In the genomic region with DNA sequence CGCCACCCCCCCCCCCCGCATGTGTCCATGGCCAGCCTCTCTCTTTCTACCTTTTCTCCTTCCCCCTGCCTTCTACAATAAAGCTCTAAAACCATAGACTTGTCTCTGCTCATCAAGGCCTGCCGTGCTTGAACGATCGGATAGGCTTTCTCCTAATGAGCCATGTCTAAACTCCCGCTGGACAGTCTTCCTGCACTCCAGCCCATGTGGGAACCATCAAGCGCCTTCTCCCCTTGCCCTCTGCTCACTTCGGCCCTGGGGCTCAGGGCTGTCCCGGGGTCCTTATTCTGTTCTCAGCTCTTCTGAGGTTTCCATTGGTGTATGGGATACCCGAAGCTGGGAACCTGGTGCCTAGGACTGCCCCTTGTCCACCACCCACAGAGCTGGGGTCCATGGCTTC, we compare ENCODE assay signal across 33 mouse cellular contexts. TPM values are rescaled to one million over a fixed set of nuclear protein-coding genes. Genes with fewer than 3 reads are reported as not detected.
DNase-seq lines count a peak whose midpoint lies in the region; ATAC-seq and TF ChIP-seq lines count a peak whose summit lies in the region.
"Had no signal": no experiment of that assay in that cellular context is flagged by ENCODE, and none has a peak within 500 bp of the region (broad histone marks: within the 10 kb centered on the region; RNA-seq: fewer than 3 reads in every experiment).

No protein-coding gene starts in this region.

- no peak overlapping the region for H3K4me2 ChIP-seq in midbrain, embryonic 13.5 days (replicated peaks)
- no peak overlapping the region for H3K4me2 ChIP-seq in midbrain, postnatal 0 days (ENCODE audit: low read depth, low read length, poor library complexity, severe bottlenecking)
- H3K4me2 ChIP-seq in liver, embryonic 11.5 days: no peak overlapping the region
- H3K4me2 ChIP-seq: heart, embryonic 12.5 days; heart, embryonic 15.5 days; hindbrain, embryonic 14.5 days had no signal

- H3K36me3 ChIP-seq in midbrain, embryonic 13.5 days: no peaks in the 10 kb centered on the region
- H3K36me3 ChIP-seq in midbrain, postnatal 0 days (ENCODE audit: insufficient read depth, low read length): no peaks in the 10 kb centered on the region
- H3K36me3 ChIP-seq in embryonic facial prominence, embryonic 10.5 days (replicated peaks): no peaks in the 10 kb centered on the region
- H3K36me3 ChIP-seq in liver, embryonic 11.5 days (ENCODE audit: control insufficient read depth, insufficient read depth, low read length): no peaks in the 10 kb centered on the region
- H3K36me3 ChIP-seq: forebrain, embryonic 10.5 days; heart, embryonic 12.5 days; heart, embryonic 15.5 days had no signal

- no peaks in the 10 kb centered on the region for H3K4me1 ChIP-seq in midbrain, embryonic 13.5 days (replicated peaks)
- no peaks in the 10 kb centered on the region for H3K4me1 ChIP-seq in midbrain, postnatal 0 days (ENCODE audit: insufficient read depth, low read length)
- peaks cover 30% of the 10 kb centered on the region for H3K4me1 ChIP-seq in embryonic facial prominence, embryonic 10.5 days
- H3K4me1 ChIP-seq in liver, embryonic 11.5 days (replicated peaks; ENCODE audit: control insufficient read depth, insufficient read depth, low read length): peaks cover 18% of the 10 kb centered on the region
- H3K4me1 ChIP-seq: heart, embryonic 15.5 days had no signal

- H3K27me3 ChIP-seq in midbrain, embryonic 13.5 days: peaks cover 3% of the 10 kb centered on the region; the same call in 1 of the 2 replicates
- H3K27me3 ChIP-seq in midbrain, postnatal 0 days (ENCODE audit: insufficient read depth, low read length): no peaks in the 10 kb centered on the region
- no peaks in the 10 kb centered on the region; the same call in 1 of the 2 replicates for H3K27me3 ChIP-seq in embryonic facial prominence, embryonic 10.5 days (replicated peaks; ENCODE audit: low read depth, poor library complexity, severe bottlenecking)
- no peaks in the 10 kb centered on the region for H3K27me3 ChIP-seq in liver, embryonic 11.5 days (replicated peaks; ENCODE audit: control insufficient read depth, insufficient read depth, low read length)
- H3K27me3 ChIP-seq: heart, embryonic 12.5 days; heart, embryonic 15.5 days had no signal

- no peak overlapping the region for H3K9ac ChIP-seq in midbrain, embryonic 13.5 days (replicated peaks)
- H3K9ac ChIP-seq in midbrain, postnatal 0 days (replicated peaks; ENCODE audit: low read length, poor library complexity, severe bottlenecking): no peak overlapping the region
- no peak overlapping the region for H3K9ac ChIP-seq in liver, embryonic 11.5 days (ENCODE audit: low read depth, low read length)
- H3K9ac ChIP-seq: forebrain, postnatal 0 days; heart, embryonic 12.5 days; heart, embryonic 15.5 days; hindbrain, embryonic 14.5 days had no signal

- H3K27ac ChIP-seq in midbrain, embryonic 13.5 days: no peak overlapping the region
- H3K27ac ChIP-seq in midbrain, postnatal 0 days (ENCODE audit: low read depth, low read length): no peak overlapping the region
- no peak overlapping the region; the same call in 1 of the 2 replicates for H3K27ac ChIP-seq in embryonic facial prominence, embryonic 10.5 days (replicated peaks)
- no peak overlapping the region for H3K27ac ChIP-seq in liver, embryonic 11.5 days (ENCODE audit: low read depth, low read length)
- H3K27ac ChIP-seq in layer of hippocampus, adult 2 months: no peak overlapping the region
- H3K27ac ChIP-seq: forebrain, embryonic 10.5 days; gastrocnemius, adult 2 months; heart, embryonic 15.5 days; hindbrain, embryonic 14.5 days; hindbrain, postnatal 0 days had no signal

- no peak for TF ChIP-seq CTCF in midbrain, postnatal 0 days (IDR thresholded peaks at IDR 0.05)
- no peak for TF ChIP-seq CTCF in layer of hippocampus, adult 2 months (conservative IDR thresholded peaks at IDR 0.05)

- 52% methylated on average over 9 of the region's 10 CpGs for WGBS in midbrain, embryonic 13.5 days
- 50% methylated on average over 8 of the region's 10 CpGs for WGBS in midbrain, postnatal 0 days
- 37% methylated on average over 8 of the region's 10 CpGs for WGBS in embryonic facial prominence, embryonic 10.5 days
- 81% methylated on average over 8 of the region's 10 CpGs for WGBS in liver, embryonic 11.5 days

- peak; percentile 74 for DNase-seq in heart, adult 11 months
- DNase-seq in heart, postnatal 4 days: no peak
- no peak for DNase-seq in midbrain, postnatal 0 days (ENCODE audit: low spot score)
- DNase-seq in embryonic facial prominence, embryonic 10.5 days (ENCODE audit: low spot score): peak; percentile 40
- DNase-seq in liver, embryonic 11.5 days (ENCODE audit: low spot score): no peak
- DNase-seq in layer of hippocampus, adult 2 months (ENCODE audit: low spot score in 2 of 2): no peak
- DNase-seq: adrenal gland, adult 2 months; adrenal gland, postnatal 14 days; cerebellum, adult 11 months; cerebellum, adult 2 months; cerebellum, adult 9-11 months; cerebellum, postnatal 25 days; forebrain, postnatal 0 days; gastrocnemius, adult 2 months; gastrocnemius, postnatal 14 days; heart, adult 18-20 months; heart, postnatal 10 days; heart, postnatal 36 days had no signal

- peaks cover 9% of the 10 kb centered on the region for H3K9me3 ChIP-seq in midbrain, embryonic 13.5 days
- no peaks in the 10 kb centered on the region for H3K9me3 ChIP-seq in midbrain, postnatal 0 days (ENCODE audit: low read length)
- peaks cover 8% of the 10 kb centered on the region; the same call in 1 of the 2 replicates for H3K9me3 ChIP-seq in embryonic facial prominence, embryonic 10.5 days
- H3K9me3 ChIP-seq in liver, embryonic 11.5 days (ENCODE audit: control insufficient read depth, low read length): no peaks in the 10 kb centered on the region
- H3K9me3 ChIP-seq: heart, embryonic 12.5 days; heart, embryonic 15.5 days had no signal

- 0 out of 2 replicates have a peak, but pooled peaks have one; percentile 17 for ATAC-seq in midbrain, embryonic 13.5 days
- ATAC-seq in midbrain, postnatal 0 days (ENCODE audit: low FRiP score): no peak
- no peak for ATAC-seq in liver, embryonic 11.5 days (replicated peaks; ENCODE audit: low FRiP score)
- ATAC-seq: forebrain, embryonic 14.5 days; forebrain, postnatal 0 days; hindbrain, postnatal 0 days had no signal

- H3K4me3 ChIP-seq in midbrain, embryonic 13.5 days (replicated peaks): no peak overlapping the region
- no peak overlapping the region for H3K4me3 ChIP-seq in midbrain, postnatal 0 days (ENCODE audit: low read depth, low read length)
- H3K4me3 ChIP-seq in embryonic facial prominence, embryonic 10.5 days: no peak overlapping the region
- no peak overlapping the region for H3K4me3 ChIP-seq in liver, embryonic 11.5 days (ENCODE audit: low read depth, low read length)
- H3K4me3 ChIP-seq in layer of hippocampus, adult 2 months: no peak overlapping the region
- H3K4me3 ChIP-seq: forebrain, embryonic 10.5 days; gastrocnemius, adult 2 months; heart, embryonic 12.5 days; heart, embryonic 15.5 days had no signal

RNA-seq across cellular contexts. Expression of a gene that starts 41.5 kb away (rescaled TPM):
- total RNA-seq in heart, postnatal 4 days (2021): not detected
- not detected in 2 replicates for polyA plus RNA-seq in midbrain, embryonic 13.5 days (2015; fragmentation: Nextera tagmentation; extraction: Ambion mirVana)
- not detected in 2 replicates for total RNA-seq in midbrain, postnatal 0 days (2014; rRNA removed)
- not detected in 2 replicates for polyA plus RNA-seq in midbrain, postnatal 0 days (2015; fragmentation: Nextera tagmentation; extraction: Ambion mirVana)
- not detected in 2 replicates for polyA plus RNA-seq in embryonic facial prominence, embryonic 10.5 days (2016; fragmentation: Nextera tagmentation; extraction: Ambion mirVana)
- not detected in 2 replicates for polyA plus RNA-seq in liver, embryonic 11.5 days (2014; fragmentation: Nextera tagmentation; extraction: Ambion mirVana)
- total RNA-seq in layer of hippocampus, adult 2 months (2021): not detected
- total RNA-seq: adrenal gland, adult 2 months; adrenal gland, postnatal 14 days; adrenal gland, postnatal 4 days; common myeloid progenitor, adult 5-6 weeks; ES-E14; forebrain, postnatal 0 days; gastrocnemius, adult 2 months; gastrocnemius, postnatal 14 days; gastrocnemius, postnatal 4 days; heart, adult 18-20 months; heart, postnatal 10 days; heart, postnatal 36 days; hindbrain, postnatal 0 days had no signal
- polyA plus RNA-seq: adrenal gland, adult 2 months; cerebellum, adult 2 months; embryonic facial prominence, embryonic 11.5 days; embryonic facial prominence, embryonic 14.5 days; forebrain, embryonic 10.5 days; forebrain, embryonic 14.5 days; forebrain, postnatal 0 days; frontal cortex, adult 2 months; heart, embryonic 12.5 days; heart, embryonic 15.5 days; hindbrain, embryonic 11.5 days; hindbrain, embryonic 14.5 days; hindbrain, postnatal 0 days had no signal

Comparison
In these comparisons a context has a peak if more than half of its experiments do, and no peak if none do; other contexts are left out.
1. DNase-seq: peak in heart, adult 11 months (single experiment) and embryonic facial prominence, embryonic 10.5 days (single experiment); none in heart, postnatal 4 days (single experiment), midbrain, postnatal 0 days (single experiment), liver, embryonic 11.5 days (single experiment) and layer of hippocampus, adult 2 months (0 of 2).